In the genomic region with DNA sequence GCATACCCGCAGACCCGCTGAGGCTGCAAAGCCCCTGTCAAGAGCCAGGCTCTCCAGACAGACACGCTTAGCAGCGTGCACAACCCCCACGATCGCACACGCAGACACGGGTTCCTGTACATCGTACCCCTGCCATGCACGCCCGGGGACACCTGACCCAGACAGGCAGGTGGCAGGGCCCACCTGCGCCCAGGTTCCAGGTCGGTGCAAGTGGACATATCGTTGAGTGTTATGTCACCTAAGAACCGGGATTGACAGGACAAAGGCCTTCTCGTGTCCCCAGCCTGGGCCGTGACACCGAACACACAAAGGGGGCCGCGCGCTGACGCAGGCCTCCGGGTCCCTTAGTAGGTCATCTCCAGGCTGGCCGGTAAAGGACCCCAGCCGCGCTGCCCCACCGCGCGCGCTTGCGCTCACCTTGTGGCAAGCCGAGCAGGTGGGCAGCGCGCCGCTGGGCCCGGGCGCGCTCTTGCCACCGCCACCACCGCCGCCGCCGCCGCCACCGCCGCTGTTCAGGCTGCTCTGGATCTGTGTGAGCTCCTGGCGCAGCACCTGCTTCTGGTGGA, we compare ENCODE assay signal across 7 mouse cellular contexts. TPM values are rescaled to one million over a fixed set of nuclear protein-coding genes. Genes with fewer than 3 reads are reported as not detected.
DNase-seq lines count a peak whose midpoint lies in the region; ATAC-seq and TF ChIP-seq lines count a peak whose summit lies in the region.

No protein-coding gene starts in this region.

- no peak for TF ChIP-seq POLR2A in cortical plate, adult 2 months (IDR thresholded peaks at IDR 0.05; ENCODE audit: extremely low read depth, insufficient read depth, low read length)

- WGBS in heart, embryonic 16.5 days, result 13% methylated on average over 47 of the region's 47 CpGs
- 14% methylated on average over 47 of the region's 47 CpGs for WGBS in midbrain, embryonic 10.5 days

- peaks cover 16% of the 10 kb centered on the region for H3K4me1 ChIP-seq in cortical plate, adult 2 months (ENCODE audit: control insufficient read depth, insufficient read depth, low read length)
- H3K4me1 ChIP-seq in heart, embryonic 16.5 days (ENCODE audit: control insufficient read depth, insufficient read depth, low read length), result peaks cover 43% of the 10 kb centered on the region
- peaks cover 74% of the 10 kb centered on the region for H3K4me1 ChIP-seq in midbrain, embryonic 10.5 days

- H3K27me3 ChIP-seq in heart, embryonic 16.5 days (ENCODE audit: control insufficient read depth, insufficient read depth, low read length), result no peaks in the 10 kb centered on the region
- H3K27me3 ChIP-seq in midbrain, embryonic 10.5 days (ENCODE audit: low read depth, poor library complexity, severe bottlenecking), result peaks cover 5% of the 10 kb centered on the region

- H3K9me3 ChIP-seq in heart, embryonic 16.5 days (replicated peaks; ENCODE audit: control insufficient read depth, low read length), result no peaks in the 10 kb centered on the region
- H3K9me3 ChIP-seq in midbrain, embryonic 10.5 days (replicated peaks), result no peaks in the 10 kb centered on the region

- ATAC-seq in heart, embryonic 16.5 days (replicated peaks; ENCODE audit: extremely low read depth, insufficient read depth, low FRiP score), result no peak

- no peak for TF ChIP-seq CTCF in left cerebral cortex, adult 2 months (IDR thresholded peaks at IDR 0.05)
- TF ChIP-seq CTCF in cortical plate, adult 2 months (IDR thresholded peaks at IDR 0.05; ENCODE audit: extremely low read depth, insufficient read depth, low read length), result no peak

- H3K27ac ChIP-seq in left cerebral cortex, adult 2 months, result peak overlapping the region; percentile 77
- H3K27ac ChIP-seq in cortical plate, adult 2 months (ENCODE audit: insufficient read depth, low read length), result peak overlapping the region; percentile 74; the same call in 1 of the 2 replicates
- peak overlapping the region; percentile 61; the same call in 1 of the 2 replicates for H3K27ac ChIP-seq in heart, embryonic 16.5 days (ENCODE audit: low read length)
- H3K27ac ChIP-seq in midbrain, embryonic 10.5 days (replicated peaks), result peak overlapping the region; percentile 84

- intact Hi-C loops in left cerebral cortex, adult 2 months (cut with DNase I), result loop anchor here (5.0 kb wide), 1 partner anchor 256 kb away; a partner anchor contains a TSS

- peak overlapping the region; percentile 94 for H3K4me2 ChIP-seq in heart, embryonic 16.5 days (ENCODE audit: low read depth, low read length)

- H3K9ac ChIP-seq in heart, embryonic 16.5 days (ENCODE audit: low read length), result peak overlapping the region; percentile 83

- peak overlapping the region; percentile 78 for H3K4me3 ChIP-seq in left cerebral cortex, adult 2 months
- H3K4me3 ChIP-seq in cortical plate, adult 2 months (ENCODE audit: insufficient read depth, low read length), result peak overlapping the region; percentile 100
- peak overlapping the region; percentile 83 for H3K4me3 ChIP-seq in heart, embryonic 16.5 days (ENCODE audit: low read length)
- H3K4me3 ChIP-seq in midbrain, embryonic 10.5 days, result peak overlapping the region; percentile 92

- H3K36me3 ChIP-seq in heart, embryonic 16.5 days (ENCODE audit: control insufficient read depth, insufficient read depth), result no peaks in the 10 kb centered on the region; the same call in 1 of the 2 replicates
- peaks cover 26% of the 10 kb centered on the region for H3K36me3 ChIP-seq in midbrain, embryonic 10.5 days

- DNase-seq in left cerebral cortex, adult 2 months (ENCODE audit: extremely low spot score in 1 of 2, low spot score in 2 of 2), result peak in 1 of 2 experiments; percentile 42
- no peak for DNase-seq in left cerebral cortex, adult 9 months (ENCODE audit: low spot score in 2 of 2)
- DNase-seq in midbrain, embryonic 10.5 days (ENCODE audit: low spot score), result no peak
- DNase-seq in adipocyte (ENCODE audit: low spot score), result no peak
- no peak for DNase-seq in spleen, postnatal 10 days (ENCODE audit: low spot score in 2 of 2)

RNA-seq across cellular contexts. Expression of a gene that starts 1.3 kb away (rescaled TPM):
- 10 to 100 TPM; 69.6 to 72.8 TPM for total RNA-seq in left cerebral cortex, adult 2 months (2021)
- 34.3 and 36.3 TPM in 2 replicates for polyA plus RNA-seq in cortical plate, adult 2 months (2012; rRNA removed)
- 7.9 and 8.5 TPM in 2 replicates for polyA plus RNA-seq in heart, embryonic 16.5 days (2015; fragmentation: Nextera tagmentation; extraction: Ambion mirVana)
- 14.9 and 18.6 TPM in 2 replicates for polyA plus RNA-seq in midbrain, embryonic 10.5 days (2016; fragmentation: Nextera tagmentation; extraction: Ambion mirVana)
